ENCODE assay signal across 18 mouse cellular contexts in genomic region chr17:83166195-83166594, GRCm38 (mm10). TPM values are rescaled to one million over a fixed set of nuclear protein-coding genes. Genes with fewer than 3 reads are reported as not detected.
DNase-seq lines count a peak whose midpoint lies in the region; ATAC-seq and TF ChIP-seq lines count a peak whose summit lies in the region.
"Had no signal": no experiment of that assay in that cellular context is flagged by ENCODE, and none has a peak within 500 bp of the region (broad histone marks: within the 10 kb centered on the region; RNA-seq: fewer than 3 reads in every experiment).

No protein-coding gene starts in this region.

- no peak overlapping the region for H3K4me3 ChIP-seq in heart, embryonic 10.5 days
- H3K4me3 ChIP-seq in neural tube, embryonic 13.5 days: no peak overlapping the region
- H3K4me3 ChIP-seq in kidney, postnatal 0 days (replicated peaks; ENCODE audit: low read depth, low read length): no peak overlapping the region
- H3K4me3 ChIP-seq in limb, embryonic 13.5 days: no peak overlapping the region
- H3K4me3 ChIP-seq: heart, embryonic 15.5 days; hindbrain, embryonic 13.5 days; limb, embryonic 15.5 days; lung, embryonic 15.5 days; stomach, embryonic 15.5 days had no signal

- no peak for TF ChIP-seq CTCF in kidney, postnatal 0 days (IDR thresholded peaks at IDR 0.05; ENCODE audit: low read depth)

- WGBS in heart, embryonic 10.5 days: 50% methylated on average over 5 of the region's 5 CpGs
- 62% methylated on average over 5 of the region's 5 CpGs for WGBS in neural tube, embryonic 13.5 days
- WGBS in kidney, postnatal 0 days: 67% methylated on average over 5 of the region's 5 CpGs
- 38% methylated on average over 5 of the region's 5 CpGs for WGBS in limb, embryonic 13.5 days

- peaks cover 10% of the 10 kb centered on the region; the same call in 1 of the 2 replicates for H3K27me3 ChIP-seq in heart, embryonic 10.5 days (ENCODE audit: insufficient read depth, poor library complexity, severe bottlenecking)
- H3K27me3 ChIP-seq in neural tube, embryonic 13.5 days: peaks cover 10% of the 10 kb centered on the region
- no peaks in the 10 kb centered on the region for H3K27me3 ChIP-seq in kidney, postnatal 0 days (ENCODE audit: insufficient read depth, low read length)
- H3K27me3 ChIP-seq in limb, embryonic 13.5 days: peaks cover 76% of the 10 kb centered on the region
- H3K27me3 ChIP-seq: heart, embryonic 15.5 days; lung, embryonic 15.5 days; stomach, embryonic 15.5 days had no signal

- no peak overlapping the region for H3K9ac ChIP-seq in neural tube, embryonic 13.5 days
- H3K9ac ChIP-seq in kidney, postnatal 0 days (ENCODE audit: low read depth, low read length): peak overlapping the region; percentile 31; the same call in 1 of the 2 replicates
- peak overlapping the region; percentile 19; the same call in 1 of the 2 replicates for H3K9ac ChIP-seq in limb, embryonic 13.5 days
- H3K9ac ChIP-seq: heart, embryonic 15.5 days; hindbrain, embryonic 13.5 days; limb, embryonic 15.5 days; lung, embryonic 15.5 days; stomach, embryonic 15.5 days had no signal

- no peak for DNase-seq in heart, embryonic 10.5 days (ENCODE audit: low spot score)
- no peak for DNase-seq in heart, postnatal 4 days
- no peak for DNase-seq in neural tube, embryonic 10.5 days (ENCODE audit: extremely low spot score, low spot score)
- no peak for DNase-seq in kidney, postnatal 0 days (ENCODE audit: low spot score)
- no peak for DNase-seq in frontal cortex, postnatal 10 days (ENCODE audit: low spot score in 2 of 2)
- no peak for DNase-seq in retina, postnatal 1 day
- DNase-seq: adrenal gland, postnatal 25 days; cerebellum, postnatal 14 days; heart, adult 11 months; spleen, adult 18-20 months had no signal

- no peaks in the 10 kb centered on the region for H3K36me3 ChIP-seq in heart, embryonic 10.5 days
- H3K36me3 ChIP-seq in neural tube, embryonic 13.5 days: no peaks in the 10 kb centered on the region
- no peaks in the 10 kb centered on the region for H3K36me3 ChIP-seq in kidney, postnatal 0 days (ENCODE audit: insufficient read depth, low read length)
- H3K36me3 ChIP-seq in limb, embryonic 13.5 days: no peaks in the 10 kb centered on the region
- H3K36me3 ChIP-seq: heart, embryonic 15.5 days; hindbrain, embryonic 13.5 days; limb, embryonic 15.5 days; lung, embryonic 15.5 days; stomach, embryonic 15.5 days had no signal

- no peak overlapping the region for H3K4me2 ChIP-seq in neural tube, embryonic 13.5 days
- H3K4me2 ChIP-seq in kidney, postnatal 0 days (ENCODE audit: low read length): no peak overlapping the region
- H3K4me2 ChIP-seq in limb, embryonic 13.5 days (replicated peaks): 0 out of 2 replicates have a peak overlapping the region, but pooled peaks have one; percentile 28
- H3K4me2 ChIP-seq: heart, embryonic 15.5 days; hindbrain, embryonic 13.5 days; limb, embryonic 15.5 days; lung, embryonic 15.5 days; stomach, embryonic 15.5 days had no signal

- H3K4me1 ChIP-seq in heart, embryonic 10.5 days: peaks cover 44% of the 10 kb centered on the region
- peaks cover 20% of the 10 kb centered on the region for H3K4me1 ChIP-seq in neural tube, embryonic 13.5 days (replicated peaks)
- H3K4me1 ChIP-seq in kidney, postnatal 0 days (replicated peaks; ENCODE audit: insufficient read depth, low read length): peaks cover 17% of the 10 kb centered on the region
- H3K4me1 ChIP-seq in limb, embryonic 13.5 days: peaks cover 32% of the 10 kb centered on the region

- peak overlapping the region; percentile 17; the same call in 1 of the 2 replicates for H3K27ac ChIP-seq in heart, embryonic 10.5 days
- H3K27ac ChIP-seq in neural tube, embryonic 13.5 days (replicated peaks): 0 out of 2 replicates have a peak overlapping the region, but pooled peaks have one; percentile 5
- peak overlapping the region; percentile 44; the same call in 1 of the 2 replicates for H3K27ac ChIP-seq in kidney, postnatal 0 days
- no peak overlapping the region for H3K27ac ChIP-seq in limb, embryonic 13.5 days
- H3K27ac ChIP-seq: heart, embryonic 15.5 days; hindbrain, embryonic 13.5 days; limb, embryonic 15.5 days; lung, embryonic 15.5 days; stomach, embryonic 15.5 days had no signal

- peaks cover under 1% of the 10 kb centered on the region; the same call in 1 of the 2 replicates for H3K9me3 ChIP-seq in heart, embryonic 10.5 days
- H3K9me3 ChIP-seq in neural tube, embryonic 13.5 days: peaks cover 2% of the 10 kb centered on the region; the same call in 1 of the 2 replicates
- H3K9me3 ChIP-seq in kidney, postnatal 0 days (replicated peaks; ENCODE audit: low read length): no peaks in the 10 kb centered on the region
- peaks cover 4% of the 10 kb centered on the region; the same call in 1 of the 2 replicates for H3K9me3 ChIP-seq in limb, embryonic 13.5 days
- H3K9me3 ChIP-seq: heart, embryonic 15.5 days; hindbrain, embryonic 13.5 days; lung, embryonic 15.5 days; stomach, embryonic 15.5 days had no signal

- ATAC-seq in neural tube, embryonic 13.5 days (ENCODE audit: low read depth): peak; percentile 23; the same call in 1 of the 2 replicates
- no peak for ATAC-seq in kidney, postnatal 0 days (replicated peaks; ENCODE audit: low FRiP score, low read depth)
- no peak for ATAC-seq in limb, embryonic 13.5 days (ENCODE audit: low FRiP score, low read depth)

RNA-seq across cellular contexts. Expression of gene Pkdcc, which starts 48.9 kb away (rescaled TPM):
- polyA plus RNA-seq in heart, embryonic 10.5 days (2016; fragmentation: Nextera tagmentation; extraction: Ambion mirVana): 13.8 and 27.4 TPM in 2 replicates
- 10 to 100 TPM; 68.1 to 76.6 TPM for total RNA-seq in heart, postnatal 4 days (2021)
- 4.2 and 6.1 TPM in 2 replicates for polyA plus RNA-seq in neural tube, embryonic 13.5 days (2015; fragmentation: Nextera tagmentation; extraction: Ambion mirVana)
- 28.5 and 29.1 TPM in 2 replicates for polyA plus RNA-seq in kidney, postnatal 0 days (2015; fragmentation: Nextera tagmentation; extraction: Ambion mirVana)
- 12.9 and 15.8 TPM in 2 replicates for polyA plus RNA-seq in limb, embryonic 13.5 days (2015; fragmentation: Nextera tagmentation; extraction: Ambion mirVana)
- total RNA-seq: MEL had no signal
